Mouse (Mus musculus) adipocyte (in vitro differentiated cells): Measurements from ENCODE around the gene Egfl8.

Source experiments
- DNase-seq: peaks from one replicate; pipeline ENCODE4 v3.0.0-alpha.2; 2016; ENCODE audit warnings: low spot score

Gene Egfl8

DNA sequence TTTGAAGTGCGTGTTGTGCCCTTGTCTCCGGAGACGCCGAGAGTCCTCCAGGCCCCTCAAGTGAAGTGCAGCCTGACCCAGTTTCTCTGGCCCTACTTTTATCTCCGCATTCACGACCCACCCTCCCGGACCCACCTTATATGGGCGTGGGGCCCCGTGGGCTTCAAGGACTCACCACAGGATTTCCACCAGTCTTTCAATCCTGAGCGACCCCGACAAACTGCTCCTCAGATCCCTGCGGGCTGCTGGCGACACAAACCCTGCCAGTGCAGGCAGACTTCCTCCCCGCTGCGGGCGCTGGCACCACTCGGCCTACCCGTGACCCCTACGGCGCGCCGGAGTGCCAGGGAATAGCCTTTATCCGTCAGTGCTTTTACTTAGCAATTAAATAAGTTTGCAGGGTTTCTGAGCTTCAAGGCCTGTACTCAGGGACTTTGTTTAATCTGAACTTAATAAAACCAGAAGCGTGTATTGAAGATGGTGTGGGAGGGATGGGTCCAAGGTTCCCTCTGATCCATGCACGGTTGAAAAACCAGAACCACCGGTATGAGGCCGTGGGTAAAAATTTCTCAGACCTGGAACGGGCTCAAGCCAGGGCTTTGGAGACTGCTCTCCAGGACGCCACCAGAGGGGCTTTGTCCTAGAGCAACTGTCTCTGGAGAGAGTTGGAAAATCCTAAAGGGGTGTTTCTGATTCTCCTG lies 12.3 kb upstream of the Egfl8 start, which contains the start of gene Ppt2:
Gene Ppt2, minus strand, starts transcription at position 568 of the 701 bp plus-strand sequence.
- peak; percentile 59 for DNase-seq

DNA sequence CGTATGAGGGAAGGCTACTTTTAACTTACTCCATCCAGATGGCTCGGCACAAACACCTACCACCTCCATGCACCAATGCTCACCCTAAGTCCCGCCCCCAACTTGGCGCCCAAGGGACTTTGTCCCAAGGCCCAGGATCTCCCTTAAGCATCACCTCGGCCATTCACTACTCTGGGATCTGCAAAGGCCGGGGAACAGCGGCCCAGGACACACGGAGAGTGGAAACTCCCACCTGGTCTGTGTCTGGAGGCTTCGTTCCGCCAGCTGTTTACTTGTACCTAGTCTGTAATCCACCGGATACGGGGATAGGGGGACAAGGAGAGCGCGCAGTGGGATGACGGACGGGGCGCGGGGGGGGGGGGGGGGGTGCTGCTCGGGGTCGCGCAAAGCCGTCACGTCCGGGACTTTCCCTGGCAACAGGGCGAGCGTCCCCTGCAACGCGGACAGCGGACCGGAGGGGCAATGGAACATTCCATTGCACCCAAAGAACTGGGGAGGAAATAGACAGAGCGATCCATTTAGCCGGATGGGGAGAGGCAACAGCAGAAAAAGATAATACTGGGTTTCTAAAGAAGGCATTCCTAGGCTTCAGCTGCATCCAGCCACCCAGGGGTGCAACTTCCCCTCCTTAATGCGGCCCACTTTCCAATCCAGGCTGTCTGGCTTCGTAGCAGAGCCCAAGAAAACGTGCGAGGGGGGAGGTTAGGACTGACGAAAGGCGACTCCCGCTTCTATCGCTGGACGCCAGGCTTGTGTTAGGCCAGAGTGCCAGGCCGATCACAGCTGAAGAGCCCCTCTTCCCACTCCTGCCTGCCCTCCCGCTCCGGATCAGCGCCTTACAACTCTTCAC lies 11.5 kb upstream of the Egfl8 start:
- peak; percentile 89 for DNase-seq

DNA sequence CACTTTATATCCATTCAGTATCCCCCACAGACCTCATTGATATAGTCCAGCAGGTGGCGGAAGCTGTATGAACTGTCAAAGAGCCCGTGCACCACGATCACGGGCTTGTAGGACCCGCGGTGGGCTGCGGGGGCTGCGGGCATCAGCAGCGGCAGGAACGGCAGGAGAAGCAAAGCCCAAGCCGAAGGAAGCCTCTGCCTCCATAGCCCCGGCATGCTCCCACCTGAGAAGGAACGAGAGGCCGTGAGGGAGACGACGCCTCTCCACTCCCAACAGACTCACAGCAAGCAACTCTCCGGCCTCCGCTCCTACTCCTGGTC lies 11.0 kb upstream of the Egfl8 start:
- peak; percentile 67 for DNase-seq

DNA sequence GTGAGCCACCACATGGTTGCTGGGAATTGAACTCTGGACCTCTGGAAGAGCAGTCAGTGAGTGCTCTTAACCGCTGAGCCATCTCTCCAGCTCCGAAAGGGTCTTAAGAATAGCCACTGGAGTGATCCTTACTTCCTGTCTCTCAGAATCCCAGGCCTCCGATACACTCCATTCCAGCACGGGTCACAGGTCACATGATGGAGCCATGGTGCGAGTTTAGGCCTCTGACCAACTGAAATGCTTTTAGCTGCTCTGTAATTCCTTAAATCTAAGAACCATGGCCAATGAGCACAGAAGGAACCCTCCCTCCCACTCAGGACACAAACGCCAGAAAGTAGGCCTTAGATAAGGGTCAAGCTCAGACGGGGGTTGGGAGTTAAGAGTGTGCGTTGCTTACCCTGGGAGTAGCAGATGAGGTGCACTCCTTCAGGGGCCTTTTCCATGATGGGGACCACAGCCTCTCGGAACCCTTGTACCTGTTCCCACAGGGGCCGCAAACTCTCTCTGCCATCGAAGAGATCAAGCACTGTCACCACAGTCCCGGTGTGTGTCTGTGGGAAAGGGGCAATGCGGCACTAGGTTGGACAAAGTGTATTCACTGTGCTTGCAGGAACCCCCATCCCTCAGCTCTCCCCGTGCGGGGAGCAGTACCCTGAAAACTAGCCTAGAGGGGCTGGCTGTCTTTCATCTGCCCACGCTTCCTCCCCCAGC lies 10.4 kb upstream of the Egfl8 start:
- no peak for DNase-seq

DNA sequence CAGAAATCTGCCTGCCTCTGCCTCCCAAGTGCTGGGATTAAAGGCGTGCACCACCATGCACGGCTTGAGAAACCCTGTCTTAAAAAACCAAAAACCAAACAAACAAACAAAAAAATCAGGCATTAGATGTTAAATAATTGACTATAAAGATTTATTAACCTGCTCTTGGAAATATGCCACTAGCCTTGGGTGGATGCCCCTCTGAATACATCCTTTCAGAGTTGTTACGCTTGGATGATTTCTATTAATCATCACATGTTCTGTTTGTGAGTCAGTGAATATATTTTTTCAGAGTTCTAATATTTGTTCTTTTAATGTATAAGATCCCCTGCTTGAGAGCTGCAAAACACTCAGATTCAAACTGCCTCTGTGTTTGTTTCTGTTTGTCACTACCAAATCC lies 9.2 kb upstream of the Egfl8 start:
- DNase-seq = no peak

DNA sequence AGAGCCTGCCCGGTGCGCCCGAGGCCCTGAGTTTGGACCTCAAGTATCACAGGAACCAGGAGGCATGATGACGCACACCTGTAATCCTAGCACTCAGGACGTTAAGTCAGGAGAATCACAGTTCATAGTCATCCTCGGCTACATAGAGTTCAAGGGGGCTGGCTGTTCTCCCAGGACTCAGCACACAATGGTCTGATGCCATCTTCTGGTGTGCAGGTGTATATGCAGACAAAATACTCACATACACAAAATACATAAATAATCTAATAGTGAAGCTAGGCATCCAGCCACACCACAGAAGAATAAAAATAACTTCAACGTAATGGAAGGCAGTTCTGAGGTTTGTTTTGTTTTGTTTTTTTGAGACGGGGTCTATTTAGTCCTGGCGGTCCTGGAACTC lies 7.4 kb upstream of the Egfl8 start:
- no peak for DNase-seq

DNA sequence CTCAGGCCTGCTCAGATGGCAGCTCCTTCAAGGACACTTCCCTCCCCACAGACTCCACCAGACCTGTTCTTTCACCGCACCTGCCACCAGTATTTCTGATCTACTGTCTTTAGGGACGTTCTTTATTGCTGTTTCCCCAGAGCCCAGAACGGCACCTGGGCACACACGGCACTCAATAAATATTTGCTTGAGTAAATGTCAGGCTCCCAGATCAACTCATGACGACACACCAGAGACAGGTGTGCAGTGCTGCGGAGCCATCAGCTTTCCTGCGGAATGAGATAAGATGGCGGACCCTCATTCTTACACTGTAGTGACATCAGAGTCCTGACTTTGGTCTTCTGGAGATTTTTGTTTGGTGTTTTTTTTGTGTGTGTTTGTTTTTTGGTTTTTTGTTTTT lies 5.2 kb upstream of the Egfl8 start:
- DNase-seq = no peak

DNA sequence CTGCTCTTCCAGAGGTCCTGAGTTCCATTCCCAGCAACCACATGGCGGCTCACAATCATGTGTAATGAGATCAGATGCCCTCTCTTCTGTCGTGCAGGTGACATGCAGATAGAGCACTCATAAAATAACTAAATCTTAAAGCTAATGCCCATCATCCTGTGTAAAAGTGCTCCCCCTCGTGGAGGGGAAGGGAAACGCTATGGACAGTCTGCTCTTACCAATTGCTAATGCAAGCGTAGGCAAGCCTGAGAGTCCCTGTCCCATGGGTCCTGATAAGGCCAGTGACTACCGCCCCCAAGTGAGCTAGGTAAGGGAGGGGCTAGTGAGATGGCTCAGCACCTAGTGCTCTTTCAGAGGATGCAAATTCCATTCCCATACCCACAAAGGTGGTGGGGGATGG lies 3.2 kb upstream of the Egfl8 start:
- DNase-seq = peak; percentile 85

DNA sequence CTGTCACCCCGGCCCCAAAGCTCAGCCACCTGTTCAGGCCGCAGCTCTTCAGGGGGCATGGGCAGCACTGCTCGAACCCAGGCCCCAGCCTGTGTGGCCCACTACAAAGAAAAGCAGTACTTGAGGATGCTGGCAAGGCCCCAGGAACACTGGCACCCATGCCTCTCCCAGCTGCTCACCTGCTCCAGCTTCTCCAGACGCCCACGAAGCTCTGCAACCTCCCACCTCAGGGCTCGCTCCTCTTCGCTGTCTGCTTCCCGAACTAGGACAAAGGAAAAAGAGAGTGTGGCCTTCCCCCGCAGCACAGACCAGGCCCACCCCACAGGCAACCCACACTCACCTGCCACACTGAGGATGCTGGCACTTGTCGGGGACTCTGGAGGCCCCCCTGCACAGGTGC lies 1.9 kb downstream of the Egfl8 start:
- no peak for DNase-seq

DNA sequence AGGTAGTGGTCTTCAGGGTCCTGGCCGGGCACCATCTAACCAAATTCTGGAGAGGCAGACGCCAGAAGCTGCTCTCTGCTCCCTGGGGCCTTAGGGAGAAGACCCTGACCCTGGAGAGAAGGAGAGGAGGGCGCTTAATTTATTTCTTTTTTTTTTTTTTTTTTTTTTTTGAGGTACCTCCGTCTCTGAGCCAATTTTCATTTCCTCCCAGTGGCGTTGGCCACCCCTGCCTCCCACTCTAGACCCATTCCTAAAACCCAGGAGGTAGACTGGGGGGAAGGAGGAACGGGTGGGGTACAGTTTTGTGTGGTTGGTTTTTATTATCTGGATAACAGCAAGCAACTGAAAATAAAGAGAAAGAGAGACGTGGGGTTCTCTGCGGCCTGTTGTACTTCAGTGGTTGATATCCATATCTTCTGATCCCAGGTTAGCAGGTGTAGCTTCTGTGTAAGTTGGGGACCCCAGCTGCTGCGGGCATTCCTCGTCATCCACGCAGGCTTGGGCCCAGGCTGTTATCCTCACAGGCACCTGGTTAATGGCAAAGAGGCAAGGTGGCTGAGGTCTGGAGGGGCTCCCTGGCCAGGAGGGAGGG lies 2.6 kb downstream of the Egfl8 start:
- no peak for DNase-seq

DNA sequence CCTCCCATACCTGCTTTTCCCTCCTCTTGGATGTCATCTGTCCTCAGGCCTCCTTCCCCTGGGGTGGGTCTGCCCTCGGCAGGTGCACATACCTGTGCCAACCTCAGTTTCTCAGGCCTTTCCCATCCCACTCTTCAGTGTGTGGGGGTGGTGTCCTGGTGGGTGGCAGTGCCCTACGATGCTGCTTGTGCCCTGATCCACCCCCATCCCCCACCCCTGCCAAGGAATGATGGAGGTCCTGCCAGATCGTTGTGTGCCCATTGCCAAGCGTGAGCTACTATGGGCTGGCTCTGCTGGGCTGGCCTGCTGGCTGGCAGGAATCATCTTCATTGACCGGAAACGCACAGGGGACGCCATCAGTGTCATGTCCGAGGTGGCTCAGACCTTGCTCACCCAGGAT lies 4.7 kb downstream of the Egfl8 start:
- DNase-seq = no peak

DNA sequence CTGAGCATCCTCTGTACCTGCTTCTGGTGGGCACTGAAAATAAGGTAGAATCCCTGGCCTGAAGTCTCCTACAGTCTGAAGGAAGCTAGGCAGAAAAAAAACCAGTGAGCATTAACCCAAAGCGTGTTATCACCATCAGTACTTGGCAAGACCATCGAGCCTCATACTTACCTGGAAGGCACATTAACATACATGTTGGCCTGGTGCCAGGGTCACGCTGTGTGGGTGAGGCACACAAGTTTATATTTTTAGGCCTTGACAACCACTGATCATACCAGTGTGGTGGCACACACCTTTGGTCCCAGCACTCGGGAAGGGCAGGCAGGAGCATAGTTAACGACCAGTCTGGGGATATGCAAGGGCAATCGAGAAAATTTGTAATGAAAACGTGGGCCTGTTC lies 7.8 kb downstream of the Egfl8 start:
- DNase-seq = no peak

DNA sequence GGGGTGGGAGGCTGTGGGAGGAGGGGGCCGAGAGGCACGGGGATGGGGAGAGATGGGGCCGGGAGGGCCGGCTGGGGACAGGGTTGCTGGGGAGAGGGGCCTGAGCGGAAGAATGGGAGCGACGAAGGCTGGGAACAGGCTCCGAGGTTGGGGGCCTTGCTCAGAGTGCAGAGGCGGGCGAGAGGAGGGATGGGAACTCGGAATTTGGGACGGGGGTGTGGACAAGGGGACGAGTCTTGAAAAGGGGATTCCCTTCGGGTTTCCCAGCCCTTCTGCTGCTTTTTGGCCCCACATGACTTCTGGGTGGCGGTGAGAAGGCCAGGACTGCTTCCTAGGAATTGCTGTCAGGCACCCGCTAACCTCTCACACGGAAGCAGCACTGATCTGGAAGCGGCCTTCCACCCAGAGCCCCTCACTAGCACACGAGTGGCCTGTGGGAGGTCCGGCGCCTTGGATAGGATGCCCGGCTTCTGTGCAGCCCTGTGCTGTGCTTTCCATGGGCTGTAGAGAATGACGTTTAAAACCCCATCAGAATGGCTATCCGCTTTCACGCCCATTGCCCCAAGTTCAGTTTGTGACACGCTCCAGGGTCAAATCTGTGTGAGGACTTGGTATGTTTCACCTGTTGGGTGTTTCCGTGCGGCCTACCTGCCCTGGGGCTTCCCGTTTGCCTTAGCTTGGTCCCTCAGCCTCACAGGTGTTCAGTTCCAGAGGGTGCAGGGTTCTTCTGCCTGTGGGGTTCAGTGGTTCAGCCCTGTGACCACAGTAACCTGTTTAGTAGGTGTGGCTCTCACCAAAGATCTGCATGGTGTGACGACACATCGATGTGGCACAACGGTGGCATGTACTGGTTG lies 9.4 kb downstream of the Egfl8 start:
- peak; percentile 63 for DNase-seq

DNA sequence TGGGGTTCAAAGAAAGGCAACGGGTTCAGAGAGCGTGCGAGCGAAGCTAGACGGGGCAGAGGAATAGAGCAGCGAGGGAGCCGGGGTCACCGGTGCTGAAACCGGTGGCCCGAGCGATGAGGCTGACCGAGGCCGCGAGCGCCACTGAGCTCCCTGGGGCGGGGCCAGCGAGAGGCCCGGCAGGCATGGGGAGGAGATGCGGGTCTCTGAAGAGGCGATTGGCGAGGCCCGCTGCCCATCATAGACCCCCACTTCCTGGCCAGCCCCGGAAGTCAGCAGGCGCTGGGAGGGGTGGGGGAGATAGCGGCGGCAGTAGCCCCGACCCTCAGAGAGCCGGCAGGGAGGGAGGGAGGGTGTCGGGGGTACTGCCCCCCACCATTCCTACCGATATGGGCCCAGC lies 10.2 kb downstream of the Egfl8 start:
- DNase-seq = peak; percentile 95

DNA sequence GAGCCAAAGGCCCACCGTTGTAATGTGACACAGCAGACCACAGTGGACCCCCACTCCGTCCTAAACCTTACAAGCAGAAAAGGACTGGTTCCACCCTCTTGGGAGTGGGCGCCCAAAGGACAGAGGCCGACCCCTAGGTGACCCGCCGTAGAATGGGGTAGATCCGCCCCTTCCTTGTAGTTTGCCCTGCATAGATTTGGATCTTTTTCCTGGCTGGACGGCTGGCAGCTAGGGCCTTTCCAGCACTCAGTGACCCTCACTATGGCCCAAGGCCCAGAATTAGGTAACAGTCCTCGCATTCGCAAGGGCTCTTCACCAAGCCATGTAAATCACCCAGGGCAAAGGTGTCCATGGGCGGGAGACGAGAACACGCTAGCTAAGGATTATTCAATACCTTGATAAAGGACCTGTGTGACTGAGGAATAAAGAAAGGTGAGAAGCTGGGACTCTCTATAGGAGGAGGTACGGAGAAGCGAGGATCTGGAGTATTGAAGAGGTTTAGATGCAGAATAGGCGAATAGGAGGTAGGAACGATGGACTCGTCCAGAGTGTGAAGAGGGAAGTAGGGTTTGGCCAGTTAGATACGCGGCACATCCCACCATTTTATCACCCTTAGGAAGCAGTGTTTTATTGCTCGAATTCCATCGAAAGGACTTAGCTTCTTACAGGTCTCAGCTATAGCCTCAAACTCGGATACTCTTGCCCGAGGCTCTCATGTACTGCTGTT lies 11.1 kb downstream of the Egfl8 start:
- DNase-seq = peak; percentile 93

DNA sequence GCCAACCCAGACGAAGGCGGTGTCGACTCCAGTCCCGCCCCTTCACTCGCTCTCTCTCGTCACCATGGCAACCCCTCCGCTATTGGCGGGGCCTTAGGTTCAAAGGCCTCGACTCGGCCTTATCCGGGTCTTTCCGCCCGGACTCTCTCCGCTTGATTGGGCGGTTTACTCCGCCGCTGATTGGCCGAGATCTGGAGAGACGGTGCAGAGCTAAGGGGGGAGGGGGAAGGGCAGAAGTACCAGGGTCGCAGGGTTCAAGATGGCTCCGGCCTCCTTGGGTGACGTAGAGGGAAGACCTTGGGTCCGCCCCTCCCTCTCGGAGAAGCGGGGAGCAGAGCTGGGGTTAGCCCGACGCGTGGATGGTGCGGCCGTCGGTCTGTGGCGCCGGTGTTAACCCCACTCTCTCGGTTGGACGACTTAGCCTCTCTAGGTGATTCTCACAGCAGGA lies 11.7 kb downstream of the Egfl8 start, which contains the start of gene Agpat1:
Gene Agpat1, plus strand, starts transcription at position 202 of the 448 bp plus-strand sequence.
- DNase-seq = peak; percentile 100

DNA sequence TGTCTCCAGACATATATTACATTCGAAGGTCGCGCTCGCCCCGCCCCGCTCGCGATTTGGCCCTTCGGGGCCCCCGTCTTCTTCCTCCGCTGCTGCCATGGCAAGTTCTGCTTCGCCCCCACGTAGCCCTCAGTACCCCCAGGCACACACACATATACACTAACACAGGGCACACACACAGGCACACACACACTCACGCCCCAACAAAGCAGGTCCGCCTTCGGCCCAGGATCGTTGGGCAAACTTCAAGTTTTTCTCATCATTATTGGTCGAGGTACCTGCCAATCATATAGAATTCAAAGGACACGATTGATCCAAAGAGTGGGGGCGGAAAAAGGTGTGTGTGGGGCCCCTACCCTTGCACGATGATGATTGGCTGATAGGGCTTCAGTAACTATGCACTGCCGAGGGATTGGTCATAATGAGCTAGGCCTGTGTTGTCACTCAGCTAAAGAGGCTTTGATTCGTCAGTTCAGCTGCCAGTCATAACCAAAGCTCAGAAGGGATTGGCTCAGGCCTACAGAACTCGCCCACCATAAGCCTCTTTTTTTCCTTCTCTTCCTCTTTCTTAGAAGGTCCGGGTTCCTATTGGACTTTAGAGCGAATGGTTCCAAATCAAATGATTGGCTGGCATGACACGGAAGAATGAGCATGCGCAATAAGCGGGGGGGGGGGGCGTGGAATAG lies 12.3 kb downstream of the Egfl8 start, which contains the start of gene Rnf5:
Gene Rnf5, minus strand, starts transcription at position 316 of the 686 bp plus-strand sequence.
- DNase-seq = peak; percentile 100

DNA sequence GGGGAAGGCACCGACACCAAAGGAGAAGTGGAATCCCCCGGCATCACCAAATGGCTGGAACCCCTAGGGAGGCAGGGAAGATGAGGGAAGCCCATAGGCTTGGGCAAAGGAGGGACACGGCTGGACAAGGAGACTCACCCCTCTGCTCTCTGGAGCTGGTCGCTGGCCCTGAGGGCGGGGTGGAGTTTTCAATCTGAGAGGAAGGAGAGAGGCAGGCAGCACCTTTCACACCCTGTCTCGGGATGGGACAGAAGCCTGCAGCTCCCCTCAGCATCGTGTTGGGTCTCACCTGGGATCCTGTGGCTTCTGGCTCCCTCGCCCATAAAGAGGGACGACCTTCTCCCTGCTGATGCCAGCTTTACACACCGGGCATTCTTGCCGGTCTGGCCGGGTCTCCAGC lies 14.0 kb downstream of the Egfl8 start:
- no peak for DNase-seq

DNA sequence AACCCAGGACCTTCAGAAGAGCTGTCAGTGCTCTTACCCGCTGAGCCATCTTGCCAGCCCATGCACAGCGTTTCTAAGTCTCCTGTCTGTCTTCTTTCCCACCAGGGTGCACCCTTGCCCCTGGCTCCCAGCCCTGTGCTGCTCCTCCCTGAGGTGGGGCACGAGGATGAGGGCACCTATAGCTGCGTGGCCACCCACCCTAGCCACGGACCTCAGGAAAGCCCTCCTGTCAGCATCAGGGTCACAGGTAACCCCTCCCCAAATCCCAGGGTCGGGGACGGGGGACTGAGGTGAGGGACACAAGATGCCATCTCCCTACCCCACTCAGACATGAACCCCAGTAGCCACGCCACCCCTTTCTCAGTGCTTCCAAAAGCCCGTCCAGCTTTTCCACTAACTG lies 15.9 kb downstream of the Egfl8 start:
- DNase-seq = no peak

DNA sequence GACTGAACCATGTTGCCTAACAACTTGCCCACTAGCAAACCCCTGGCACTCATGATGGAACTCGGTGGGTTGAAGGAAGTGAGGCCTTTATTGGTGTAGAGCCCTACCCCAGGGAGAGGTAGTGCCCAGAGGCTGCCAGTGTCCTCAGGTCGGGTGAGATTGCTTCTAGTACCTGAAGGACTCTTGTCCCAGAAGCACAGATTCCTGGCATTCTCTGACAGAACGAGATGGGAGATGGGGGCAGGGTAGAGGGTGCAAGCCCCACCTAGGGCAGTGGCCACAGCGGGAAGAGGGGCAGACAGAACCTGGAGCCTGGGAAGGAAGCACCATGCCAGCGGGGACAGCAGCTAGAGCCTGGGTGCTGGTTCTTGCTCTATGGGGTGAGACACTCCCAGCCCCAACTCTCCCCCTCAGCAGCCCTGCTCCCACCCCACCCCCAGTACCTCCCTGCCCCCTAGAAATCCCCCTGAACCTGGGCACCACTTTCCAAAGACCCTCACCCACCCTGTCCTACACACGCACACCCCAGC lies 18.1 kb downstream of the Egfl8 start, which contains the start of gene Ager:
Gene Ager, plus strand, starts transcription at position 297 of the 530 bp plus-strand sequence.
- no peak for DNase-seq
